Mouse (Mus musculus) heart, embryonic 15.5 days (tissue): ENCODE results near the gene Zfp324. TPM values are rescaled to one million over a fixed set of nuclear protein-coding genes. Genes with fewer than 3 reads are reported as not detected.
A peak's percentile ranks its signal among the peaks of the same experiment; 100 is the strongest.
"Not testable (repeated sequence)": the region's sequence is repeated elsewhere in the genome, so short reads cannot be mapped to it uniquely, and the experiment has no call there.

Source experiments
- ATAC-seq: fragments of 200-750 bp; cut with Nextera tagmentation; replicated peaks from 2 replicates; pipeline ENCODE4 v1.8.0; 2017; ENCODE audit warnings: low read depth, moderate TSS enrichment; ENCODE audit not compliant: insufficient number of reproducible peaks, insufficient read depth, low FRiP score
- H3K27ac ChIP-seq: fragments of 300-500 bp; sonication (generic); 2 replicates; pipeline ENCODE4 v1.5.1; 2015; ENCODE audit warnings: mild to moderate bottlenecking, inconsistent platforms
- H3K27me3 ChIP-seq: fragments of 300-500 bp; sonication (generic); 2 replicates; pipeline ENCODE4 v1.6.1; 2015; ENCODE audit warnings: inconsistent platforms
- H3K36me3 ChIP-seq: fragments of 300-500 bp; sonication (generic); 2 replicates; pipeline ENCODE4 v1.6.1; 2015; ENCODE audit warnings: mild to moderate bottlenecking, inconsistent platforms
- H3K4me1 ChIP-seq: fragments of 300-500 bp; sonication (generic); replicated peaks from 2 replicates; pipeline ENCODE4 v1.6.1; 2015; ENCODE audit warnings: inconsistent platforms
- H3K4me2 ChIP-seq: fragments of 300-500 bp; sonication (generic); 2 replicates; pipeline ENCODE4 v1.6.1; 2015; ENCODE audit warnings: inconsistent platforms, mild to moderate bottlenecking, moderate library complexity
- H3K4me3 ChIP-seq: fragments of 300-500 bp; sonication (generic); 2 replicates; pipeline ENCODE4 v1.5.1; 2015; ENCODE audit warnings: mild to moderate bottlenecking, inconsistent platforms
- H3K9ac ChIP-seq: fragments of 300-500 bp; sonication (generic); 2 replicates; pipeline ENCODE4 v1.6.1; 2015; ENCODE audit warnings: mild to moderate bottlenecking, inconsistent platforms
- H3K9me3 ChIP-seq: fragments of 300-500 bp; sonication (generic); replicated peaks from 2 replicates; pipeline ENCODE4 v1.6.1; 2016; ENCODE audit warnings: inconsistent platforms
- WGBS: fragments of 180-500 bp; shearing (Covaris S2); methylation state at CpG from one replicate; pipeline ENCODE4 v1.1.7; 2015; ENCODE audit warnings: mixed read lengths; 5-methylcytosine and 5-hydroxymethylcytosine counted together
- polyA plus RNA-seq: library from polyadenylated mRNA; unstranded; fragments of >200 nt; fragmentation: Nextera tagmentation; extraction: Ambion mirVana; gene quantifications from 2 replicates; pipeline ENCODE4 v1.2.1, GENCODE M21; 2015

The Zfp324 gene
- polyA plus RNA-seq = 5.2 and 7.5 TPM in 2 replicates

DNA sequence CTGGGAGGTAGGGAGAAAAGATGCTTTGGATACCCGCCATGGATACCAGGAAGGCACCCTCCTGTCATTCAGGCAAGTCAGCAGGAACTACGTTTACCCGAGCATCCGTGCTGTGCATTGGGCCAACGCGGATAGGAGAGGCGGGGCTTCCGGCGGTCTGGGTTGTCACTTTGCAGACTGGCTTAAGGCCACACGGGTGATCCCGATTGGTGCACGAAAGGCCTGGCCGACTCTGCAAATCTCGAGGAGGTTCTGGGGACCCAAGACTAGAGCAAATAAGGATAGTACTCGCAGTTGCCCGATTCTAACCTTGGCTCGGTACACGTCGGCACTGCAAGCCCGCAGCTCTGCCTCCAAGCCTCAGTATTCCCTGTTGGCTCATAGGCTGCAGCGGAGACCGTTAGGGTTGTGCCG is at the start of gene Zfp324:
Gene Zfp324 (plus strand): TSS at position 161 of the 414 bp plus-strand sequence.
- H3K27ac ChIP-seq = peak within 1 kb of the TSS; percentile 85
- under 1% methylated on average over 23 of the region's 23 CpGs for WGBS

DNA sequence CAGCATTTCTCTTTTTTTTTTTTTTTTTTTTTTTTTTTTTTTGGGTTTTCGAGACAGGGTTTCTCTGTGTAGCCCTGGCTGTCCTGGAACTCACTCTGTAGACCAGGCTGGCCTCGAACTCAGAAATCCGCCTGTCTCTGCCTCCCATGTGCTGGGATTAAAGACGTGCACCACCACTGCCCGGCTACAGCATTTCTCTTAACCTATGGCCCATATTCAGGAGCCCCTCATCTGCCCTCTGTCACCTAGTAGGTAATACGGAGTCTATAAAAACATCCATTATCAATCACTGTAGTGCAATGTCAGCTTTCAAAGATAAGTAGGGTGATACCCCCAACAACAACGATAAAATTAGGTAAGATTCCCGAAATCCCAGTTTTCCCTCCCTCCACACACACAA is 45.1 kb upstream of the Zfp324 start:
- peaks cover 24% of the 10 kb centered on the region for H3K36me3 ChIP-seq
- WGBS = 81% methylated on average over 7 of the region's 8 CpGs
- not testable (repeated sequence) for H3K27ac ChIP-seq, H3K27me3 ChIP-seq, H3K4me3 ChIP-seq, H3K4me2 ChIP-seq, H3K9me3 ChIP-seq, H3K9ac ChIP-seq, ATAC-seq
- H3K4me1 ChIP-seq = peaks cover 12% of the 10 kb centered on the region

More for the DNA sequence above, at the start of gene Zfp324:
- peak within 1 kb of the TSS; percentile 93 for H3K4me2 ChIP-seq
- H3K27me3 ChIP-seq = no peaks in the 10 kb centered on the region
- no peaks in the 10 kb centered on the region for H3K9me3 ChIP-seq
- H3K36me3 ChIP-seq = peaks cover 21% of the 10 kb centered on the region
- peak within 1 kb of the TSS; percentile 89 for H3K9ac ChIP-seq
- peaks cover 21% of the 10 kb centered on the region for H3K4me1 ChIP-seq
- peak within 1 kb of the TSS; percentile 80 for H3K4me3 ChIP-seq
- peak; percentile 87 for ATAC-seq

DNA sequence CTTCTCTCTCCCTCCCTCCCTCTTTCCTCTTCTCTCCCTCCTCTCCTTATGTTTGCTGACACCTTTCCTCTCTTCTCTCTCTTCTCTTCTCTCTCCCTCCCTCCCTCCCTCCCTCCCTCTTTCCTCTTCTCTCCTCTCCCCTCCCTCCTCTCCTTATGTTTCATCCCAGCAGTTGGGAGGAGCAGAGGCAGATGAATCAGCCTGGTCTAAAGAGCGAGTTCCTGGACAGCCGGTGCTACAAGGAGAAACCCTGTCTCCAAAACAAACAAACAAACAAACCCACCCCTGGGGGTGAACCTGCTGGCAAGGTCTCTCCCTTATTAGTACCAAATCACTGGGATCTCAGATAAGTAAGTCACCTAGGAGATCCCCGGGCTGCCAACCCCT is 44.3 kb upstream of the Zfp324 start:
- Histone ChIP-seq H3K27me3 (no peaks in the 10 kb centered on the region), H3K27ac (peak overlapping the region; percentile 94), H3K9me3 (no peaks in the 10 kb centered on the region), H3K4me2 (peak overlapping the region; percentile 85), H3K4me3 (peak overlapping the region; percentile 88), H3K9ac (peak overlapping the region; percentile 70), H3K36me3 (peaks cover 32% of the 10 kb centered on the region), H3K4me1 (peaks cover 12% of the 10 kb centered on the region)
- WGBS = 0% methylated on average over 3 of the region's 3 CpGs
- no peak for ATAC-seq

DNA sequence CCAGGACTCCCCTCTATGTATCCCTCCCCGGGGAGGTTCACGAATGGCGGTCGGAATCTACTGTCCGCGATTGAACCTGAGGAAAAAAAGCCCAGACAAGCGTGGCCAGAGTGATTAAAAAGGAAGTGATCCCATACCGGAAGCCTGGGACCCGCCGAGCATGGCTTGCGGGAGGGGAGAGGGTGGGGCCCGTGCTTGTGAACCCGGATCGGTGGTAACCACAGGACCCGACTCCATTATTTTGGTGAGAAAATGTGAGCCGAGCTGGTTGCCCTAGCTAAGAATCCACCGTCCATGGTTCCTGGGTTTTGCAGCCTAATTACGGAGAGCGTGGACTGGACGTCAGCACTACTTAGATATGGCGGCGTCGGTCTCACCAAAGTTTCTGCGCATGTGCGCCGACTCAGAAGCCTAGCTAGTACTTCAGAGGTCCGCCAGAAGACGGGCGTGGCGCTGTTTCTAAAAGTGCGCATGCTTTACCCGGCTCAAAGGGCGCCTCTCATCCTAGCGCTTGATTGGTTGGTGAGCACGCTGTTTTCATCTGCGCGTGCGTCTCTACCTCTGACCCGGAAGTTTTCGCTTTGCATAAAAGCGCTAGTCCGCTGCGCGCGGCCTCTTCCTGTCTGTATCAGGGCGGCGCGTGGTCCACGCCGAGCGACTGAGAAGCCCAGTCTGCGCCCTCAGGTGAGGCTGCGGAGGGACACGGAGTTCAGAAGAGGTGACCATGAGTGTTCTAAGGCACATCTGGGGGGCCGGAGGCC is 43.8 kb upstream of the Zfp324 start, which contains the start of gene Rps5:
Gene Rps5 (plus strand): TSS at position 586 of the 761 bp plus-strand sequence.
- Histone ChIP-seq H3K27ac (peak within 1 kb of the TSS; percentile 94), H3K9me3 (no peaks in the 10 kb centered on the region), H3K27me3 (no peaks in the 10 kb centered on the region), H3K9ac (peak within 1 kb of the TSS; percentile 86), H3K36me3 (peaks cover 38% of the 10 kb centered on the region), H3K4me2 (peak within 1 kb of the TSS; percentile 85), H3K4me3 (peak within 1 kb of the TSS; percentile 88), H3K4me1 (peaks cover 12% of the 10 kb centered on the region)
- WGBS = under 1% methylated on average over 55 of the region's 55 CpGs
- peak; percentile 98 for ATAC-seq

DNA sequence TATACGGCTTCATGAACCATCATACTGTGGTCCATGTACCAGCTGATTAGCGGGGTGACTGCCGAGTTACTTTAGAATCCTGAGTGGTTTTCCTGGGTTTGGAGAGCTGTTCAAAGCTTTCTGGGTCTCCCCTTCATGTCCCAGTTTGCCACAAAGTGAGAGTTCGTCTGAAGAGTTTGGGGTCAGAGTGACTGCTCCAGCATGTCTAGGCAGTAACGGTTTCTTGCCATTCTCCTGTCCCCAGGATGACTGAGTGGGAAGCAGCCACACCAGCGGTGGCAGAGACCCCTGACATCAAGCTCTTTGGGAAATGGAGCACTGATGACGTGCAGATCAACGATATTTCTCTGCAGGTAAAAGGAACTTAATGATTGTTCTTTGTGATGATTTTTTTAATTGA is 42.9 kb upstream of the Zfp324 start:
- Histone ChIP-seq H3K4me2 (peak overlapping the region; percentile 72), H3K9ac (peak overlapping the region; percentile 86), H3K4me3 (peak overlapping the region; percentile 88), H3K9me3 (no peaks in the 10 kb centered on the region), H3K36me3 (peaks cover 43% of the 10 kb centered on the region), H3K27ac (0 out of 2 replicates have a peak overlapping the region, but pooled peaks have one; percentile 44), H3K4me1 (peaks cover 14% of the 10 kb centered on the region), H3K27me3 (no peaks in the 10 kb centered on the region)
- no peak for ATAC-seq
- WGBS = 4% methylated on average over 8 of the region's 8 CpGs

DNA sequence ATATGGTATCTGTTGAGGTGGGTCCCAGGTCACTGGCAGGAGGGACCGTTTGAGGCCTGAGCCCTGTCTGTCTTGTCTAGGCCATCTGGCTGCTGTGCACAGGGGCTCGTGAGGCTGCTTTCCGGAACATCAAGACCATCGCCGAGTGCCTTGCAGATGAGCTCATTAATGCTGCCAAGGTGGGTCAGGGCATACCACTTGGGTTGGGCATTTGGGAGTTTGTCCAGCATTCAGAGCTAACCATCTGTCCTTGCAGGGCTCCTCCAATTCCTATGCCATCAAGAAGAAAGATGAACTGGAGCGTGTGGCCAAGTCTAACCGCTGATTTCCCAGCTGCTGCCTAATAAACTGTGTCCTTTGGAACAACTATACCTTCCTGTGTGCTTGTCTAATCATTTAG is 39.3 kb upstream of the Zfp324 start:
- no peak for ATAC-seq
- 88% methylated on average over 7 of the region's 7 CpGs for WGBS

DNA sequence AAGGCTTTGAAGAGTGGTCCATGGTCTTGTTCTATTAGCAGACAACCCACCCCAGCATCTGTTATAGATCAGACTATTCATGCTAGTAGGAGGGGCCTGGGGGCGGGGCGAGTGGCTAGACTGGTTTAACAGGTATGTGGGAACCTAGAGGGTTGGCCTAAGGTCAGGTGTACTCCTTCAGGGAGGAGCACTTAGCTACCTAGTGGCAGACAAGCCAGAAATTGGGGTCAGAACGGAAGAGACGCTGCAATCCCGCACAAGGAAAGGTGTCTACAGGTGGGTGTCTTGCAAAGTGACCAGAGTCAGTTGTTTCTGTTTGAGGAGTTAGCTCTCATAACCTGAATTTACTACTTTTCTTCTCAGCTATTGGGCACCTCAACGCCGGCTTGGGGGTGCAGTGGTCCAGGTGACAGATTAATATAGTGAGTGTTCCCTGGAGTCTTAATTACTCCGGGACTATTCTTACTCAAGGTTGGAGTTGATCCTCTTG is 38.4 kb upstream of the Zfp324 start, which contains the start of gene Rnf225:
Gene Rnf225 (plus strand): TSS at position 226 of the 490 bp plus-strand sequence.
- Histone ChIP-seq H3K9me3 (no peaks in the 10 kb centered on the region), H3K9ac (peak within 1 kb of the TSS; percentile 67), H3K4me1 (peaks cover 23% of the 10 kb centered on the region), H3K27me3 (no peaks in the 10 kb centered on the region), H3K36me3 (peaks cover 43% of the 10 kb centered on the region), H3K4me2 (peak within 1 kb of the TSS; percentile 84), H3K4me3 (peak within 1 kb of the TSS; percentile 48), H3K27ac (no peak within 1 kb of the TSS)
- no peak for ATAC-seq
- WGBS = 25% methylated on average over 8 of the region's 8 CpGs

More for the DNA sequence above, 39.3 kb upstream of the Zfp324 start:
- Histone ChIP-seq H3K4me2 (no peak overlapping the region), H3K9me3 (no peaks in the 10 kb centered on the region), H3K27me3 (no peaks in the 10 kb centered on the region), H3K27ac (no peak overlapping the region), H3K9ac (no peak overlapping the region), H3K4me1 (peaks cover 23% of the 10 kb centered on the region), H3K36me3 (peaks cover 43% of the 10 kb centered on the region), H3K4me3 (no peak overlapping the region)

DNA sequence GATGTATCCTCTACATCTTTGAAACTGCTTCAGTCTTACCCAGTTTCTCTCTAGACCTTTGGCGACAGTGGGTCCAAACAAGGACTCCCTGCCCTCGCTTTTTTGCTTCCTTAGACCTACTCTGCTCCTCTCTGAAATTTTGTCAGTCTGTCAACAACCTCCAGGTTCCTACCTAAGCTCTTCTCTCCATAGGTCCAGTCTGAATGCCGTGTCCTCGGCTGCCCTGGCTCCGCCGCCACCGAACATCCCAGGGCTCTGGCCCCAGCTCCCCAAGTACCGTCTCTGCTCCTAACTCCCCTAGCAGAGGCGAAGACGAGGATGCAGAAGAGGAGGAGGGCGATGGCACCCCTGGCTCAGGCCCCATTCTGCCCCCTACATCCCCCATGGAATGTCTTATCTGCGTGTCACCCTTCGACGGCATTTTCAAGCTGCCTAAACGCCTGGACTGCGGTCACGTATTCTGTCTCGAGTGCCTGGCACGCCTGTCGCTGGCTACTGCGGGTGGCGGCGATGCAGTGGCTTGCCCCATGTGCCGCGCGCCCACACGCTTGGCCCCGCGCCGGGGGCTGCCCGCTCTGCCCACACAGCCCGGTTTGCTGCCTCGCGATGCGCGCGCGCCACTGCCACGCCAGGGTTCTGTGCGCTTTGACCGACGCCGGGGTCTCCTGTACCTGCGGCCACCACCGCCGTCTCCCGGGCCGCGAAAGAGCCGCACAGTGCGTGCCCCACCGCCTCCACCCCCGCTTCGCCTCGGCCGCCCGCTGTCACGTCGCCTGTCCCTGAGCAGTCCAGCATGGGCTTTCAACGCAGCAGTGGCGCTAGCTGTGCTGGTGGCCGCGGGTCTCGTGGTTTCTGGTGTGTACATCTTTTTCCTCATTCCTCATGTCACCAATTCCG is 37.7 kb upstream of the Zfp324 start:
- peak overlapping the region; percentile 67 for H3K9ac ChIP-seq
- H3K9me3 ChIP-seq = no peaks in the 10 kb centered on the region
- peaks cover 21% of the 10 kb centered on the region for H3K4me1 ChIP-seq
- peak overlapping the region; percentile 48 for H3K4me3 ChIP-seq
- no peak overlapping the region for H3K27ac ChIP-seq
- H3K4me2 ChIP-seq = peak overlapping the region; percentile 84
- 4% methylated on average over 65 of the region's 65 CpGs for WGBS
- H3K36me3 ChIP-seq = peaks cover 43% of the 10 kb centered on the region
- H3K27me3 ChIP-seq = no peaks in the 10 kb centered on the region
- ATAC-seq = peak; percentile 60; the same call in 1 of the 2 replicates

DNA sequence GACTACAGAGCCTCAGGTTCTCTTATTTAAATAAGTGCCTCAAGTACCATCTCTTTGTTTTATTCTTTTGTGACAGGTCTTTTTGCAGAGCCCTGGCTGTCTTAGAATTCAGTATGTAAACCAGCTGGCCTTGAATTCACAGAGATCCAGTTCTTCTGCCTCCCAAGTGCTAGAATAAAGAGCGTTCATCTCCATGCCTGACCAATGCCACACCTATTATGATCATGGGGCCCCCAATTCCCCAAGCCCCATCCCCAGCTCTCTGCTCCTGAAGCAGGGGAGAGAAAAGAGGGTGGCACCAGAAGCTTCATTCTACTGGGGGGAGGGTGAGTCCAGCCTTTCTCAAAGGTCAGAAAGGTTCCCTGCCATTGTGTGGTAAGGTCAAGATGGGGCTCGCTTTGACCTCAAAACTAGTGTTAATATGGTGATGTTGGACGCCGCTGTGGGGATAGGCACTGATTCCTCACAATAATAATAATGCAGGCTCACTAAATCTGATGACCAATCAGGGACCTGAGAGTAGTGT is 32.0 kb upstream of the Zfp324 start:
- Histone ChIP-seq H3K9me3 (no peaks in the 10 kb centered on the region), H3K9ac (no peak overlapping the region), H3K4me3 (no peak overlapping the region), H3K36me3 (no peaks in the 10 kb centered on the region), H3K27me3 (no peaks in the 10 kb centered on the region), H3K4me1 (no peaks in the 10 kb centered on the region; the same call in 1 of the 2 replicates), H3K4me2 (no peak overlapping the region), H3K27ac (no peak overlapping the region)
- no peak for ATAC-seq
- WGBS = 78% methylated on average over 4 of the region's 4 CpGs

DNA sequence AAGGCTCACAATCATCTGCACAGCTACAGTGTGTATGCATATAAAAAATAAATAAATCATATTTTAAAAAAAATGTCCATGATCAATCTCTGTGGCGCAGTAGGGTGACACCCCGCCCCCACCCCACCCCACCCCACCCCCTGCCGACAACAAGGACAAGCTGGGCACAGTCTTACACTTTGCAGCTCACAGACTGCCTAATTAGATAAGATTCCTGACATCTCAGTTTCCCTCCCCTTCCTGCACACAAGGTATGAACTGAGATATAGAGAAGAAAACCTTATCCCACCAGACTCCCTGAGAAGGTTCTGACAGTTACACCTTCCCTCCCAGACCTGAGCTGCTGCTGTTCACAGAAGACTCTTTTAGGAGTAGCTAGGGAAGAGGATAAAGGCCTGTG is 30.8 kb upstream of the Zfp324 start:
- Histone ChIP-seq H3K4me1 (no peaks in the 10 kb centered on the region), H3K27ac (no peak overlapping the region), H3K36me3 (no peaks in the 10 kb centered on the region), H3K4me3 (no peak overlapping the region), H3K27me3 (no peaks in the 10 kb centered on the region), H3K9me3 (no peaks in the 10 kb centered on the region), H3K4me2 (no peak overlapping the region), H3K9ac (no peak overlapping the region)
- 59% methylated on average over 3 of the region's 3 CpGs for WGBS
- no peak for ATAC-seq
